Mouse (Mus musculus) MEL (cell line): ENCODE data around the gene Ppm1m. TPM values are rescaled to one million over a fixed set of nuclear protein-coding genes. Genes with fewer than 3 reads are reported as not detected.

ENCODE experiments used
- DNase-seq: peaks from one replicate; pipeline ENCODE4 v3.0.0; 2011; ENCODE audit warnings: low read depth, low spot score
- H3K27ac ChIP-seq: 2 replicates; pipeline ENCODE4 v1.5.1; 2012; ENCODE audit warnings: low read depth, mild to moderate bottlenecking, control low read depth, low read length, moderate library complexity; ENCODE audit not compliant: control insufficient read depth
- H3K27me3 ChIP-seq, 2 experiments: fragments of 150-350 bp in 1 of 2; sonication (generic) in 1 of 2; 2 replicates each; pipeline ENCODE4 v1.6.1; 2012; ENCODE audit warnings: low read length in 2 of 2, mild to moderate bottlenecking in 2 of 2, improper control_type of control experiment in 1 of 2, moderate library complexity in 1 of 2; ENCODE audit not compliant: insufficient read depth in 2 of 2, control insufficient read depth in 1 of 2
- H3K36me3 ChIP-seq, 2 experiments: 2 replicates each; pipeline ENCODE4 v1.6.1; 2012 to 2014; ENCODE audit warnings: low read length in 2 of 2, improper control_type of control experiment in 1 of 2, inconsistent platforms in 1 of 2, mild to moderate bottlenecking in 1 of 2; ENCODE audit not compliant: insufficient read depth in 2 of 2, control insufficient read depth in 1 of 2
- H3K4me1 ChIP-seq, 2 experiments: fragments of 150-350 bp in 1 of 2; sonication (generic) in 1 of 2; 2 replicates each; pipeline ENCODE4 v1.6.1; 2012; ENCODE audit warnings: low read length in 2 of 2, improper control_type of control experiment in 1 of 2, mild to moderate bottlenecking in 1 of 2; ENCODE audit not compliant: insufficient read depth in 2 of 2, control insufficient read depth in 1 of 2
- H3K4me3 ChIP-seq, 2 experiments: fragments of 150-350 bp in 1 of 2; sonication (generic) in 1 of 2; 2 replicates each; pipeline ENCODE4 v1.5.1; 2012; ENCODE audit warnings: low read depth in 2 of 2, low read length in 2 of 2, mild to moderate bottlenecking in 2 of 2, moderate library complexity in 2 of 2, control low read depth in 1 of 2, improper control_type of control experiment in 1 of 2; ENCODE audit not compliant: control insufficient read depth in 1 of 2, insufficient read depth in 1 of 2
- H3K79me2 ChIP-seq: 2 replicates; pipeline ENCODE4 v1.6.1; 2012; ENCODE audit warnings: mild to moderate bottlenecking, low read length, moderate library complexity; ENCODE audit not compliant: control insufficient read depth, poor library complexity, insufficient read depth
- H3K9ac ChIP-seq: 2 replicates; pipeline ENCODE4 v1.6.1; 2012; ENCODE audit warnings: low read depth, mild to moderate bottlenecking, control low read depth, low read length, moderate library complexity; ENCODE audit not compliant: control insufficient read depth, poor library complexity, severe bottlenecking
- H3K9me3 ChIP-seq: fragments of 150-350 bp; sonication (generic); replicated peaks from 2 replicates; pipeline ENCODE4 v1.6.1; 2012; ENCODE audit warnings: mild to moderate bottlenecking, low read length, improper control_type of control experiment, moderate library complexity; ENCODE audit not compliant: insufficient read depth
- CHD1 ChIP-seq: IDR thresholded peaks from 2 replicates; pipeline ENCODE4 v1.6.1; 2012; ENCODE audit warnings: low read depth, mild to moderate bottlenecking, inconsistent platforms, low read length, improper control_type of control experiment
- CHD2 ChIP-seq: IDR thresholded peaks from 2 replicates; pipeline ENCODE4 v1.6.1; 2011; ENCODE audit warnings: low read length, improper control_type of control experiment
- EP300 ChIP-seq, 2 experiments: IDR thresholded peaks; 2 replicates each; pipeline ENCODE4 v1.6.1; 2011; ENCODE audit warnings: improper control_type of control experiment in 2 of 2, low read length in 2 of 2, low read depth in 1 of 2, mild to moderate bottlenecking in 1 of 2
- GABPA ChIP-seq: IDR thresholded peaks from 2 replicates; pipeline ENCODE4 v1.6.1; 2012; ENCODE audit warnings: low read depth, mild to moderate bottlenecking, inconsistent platforms, low read length, improper control_type of control experiment, moderate library complexity
- GATA1 ChIP-seq: IDR thresholded peaks from 2 replicates; pipeline ENCODE4 v1.6.1; 2011; ENCODE audit warnings: low read depth, low read length, improper control_type of control experiment
- KAT2A ChIP-seq: conservative IDR thresholded peaks from 2 replicates; pipeline ENCODE4 v1.6.1; 2012; ENCODE audit warnings: low read depth, low read length, improper control_type of control experiment, inconsistent platforms
- MAZ ChIP-seq: IDR thresholded peaks from 2 replicates; pipeline ENCODE4 v1.6.1; 2012; ENCODE audit warnings: low read depth, mild to moderate bottlenecking, inconsistent platforms, low read length, improper control_type of control experiment
- MYB ChIP-seq: IDR thresholded peaks from 2 replicates; pipeline ENCODE4 v1.6.1; 2011; ENCODE audit warnings: mild to moderate bottlenecking, low read depth, low read length, improper control_type of control experiment
- RAD21 ChIP-seq: IDR thresholded peaks from 2 replicates; pipeline ENCODE4 v1.6.1; 2011; ENCODE audit warnings: mild to moderate bottlenecking, low read depth, low read length, improper control_type of control experiment
- SIN3A ChIP-seq: IDR thresholded peaks from 2 replicates; pipeline ENCODE4 v1.6.1; 2012; ENCODE audit warnings: low read length, improper control_type of control experiment, inconsistent platforms
- SMC3 ChIP-seq: IDR thresholded peaks from 2 replicates; pipeline ENCODE4 v1.6.1; 2011; ENCODE audit warnings: low read depth, low read length, improper control_type of control experiment
- TAL1 ChIP-seq: IDR thresholded peaks from 2 replicates; pipeline ENCODE4 v1.6.1; 2012; ENCODE audit warnings: mild to moderate bottlenecking, inconsistent platforms, low read length, moderate library complexity, mixed read lengths
- TBP ChIP-seq: IDR thresholded peaks from 2 replicates; pipeline ENCODE4 v1.8.0; 2011; ENCODE audit warnings: low read depth, low read length, improper control_type of control experiment
- TCF12 ChIP-seq: IDR thresholded peaks from 2 replicates; pipeline ENCODE4 v1.6.1; 2014; ENCODE audit warnings: low read depth, mild to moderate bottlenecking, inconsistent platforms, low read length, improper control_type of control experiment, moderate library complexity
- USF2 ChIP-seq, 2 experiments: IDR thresholded peaks; 2 replicates each; pipeline ENCODE4 v1.6.1; 2011 to 2012; ENCODE audit warnings: improper control_type of control experiment in 2 of 2, low read length in 2 of 2, borderline replicate concordance in 1 of 2, inconsistent platforms in 1 of 2, low read depth in 1 of 2, mild to moderate bottlenecking in 1 of 2; ENCODE audit not compliant: insufficient read depth in 1 of 2
- ZC3H11A ChIP-seq: IDR thresholded peaks from 2 replicates; pipeline ENCODE4 v1.6.1; 2012; ENCODE audit warnings: low read depth, mild to moderate bottlenecking, inconsistent platforms, low read length, improper control_type of control experiment
- ZKSCAN1 ChIP-seq: IDR thresholded peaks from 2 replicates; pipeline ENCODE4 v1.6.1; 2012; ENCODE audit warnings: low read depth, mild to moderate bottlenecking, inconsistent platforms, low read length, improper control_type of control experiment, moderate library complexity
- ZNF384 ChIP-seq: IDR thresholded peaks from 2 replicates; pipeline ENCODE4 v1.6.1; 2012; ENCODE audit warnings: low read depth, mild to moderate bottlenecking, inconsistent platforms, low read length, improper control_type of control experiment
- polyA plus RNA-seq, 2 experiments: library from polyadenylated mRNA; stranded (reverse) in 1 of 2; unstranded in 1 of 2; fragments of >175 nt in 1 of 2; fragments of >200 nt in 1 of 2; gene quantifications; 2 replicates each; pipeline versions ENCODE4 v1.2.1 to v1.2.4; 2012; ENCODE audit warnings: low replicate concordance in 2 of 2, low read depth in 1 of 2; ENCODE audit not compliant: insufficient read length in 2 of 2, insufficient read depth in 1 of 2, missing spikeins in 1 of 2
- total RNA-seq: library from RNA; depleted of rRNA; stranded (reverse); fragments of 300-350 nt; gene quantifications from 2 replicates; pipeline ENCODE4 v1.2.3, GENCODE M21; 2012

Ppm1m gene
- total and polyA plus RNA-seq, 3 experiments = 34.2 to 47.2 TPM; not detected in 1

DNA sequence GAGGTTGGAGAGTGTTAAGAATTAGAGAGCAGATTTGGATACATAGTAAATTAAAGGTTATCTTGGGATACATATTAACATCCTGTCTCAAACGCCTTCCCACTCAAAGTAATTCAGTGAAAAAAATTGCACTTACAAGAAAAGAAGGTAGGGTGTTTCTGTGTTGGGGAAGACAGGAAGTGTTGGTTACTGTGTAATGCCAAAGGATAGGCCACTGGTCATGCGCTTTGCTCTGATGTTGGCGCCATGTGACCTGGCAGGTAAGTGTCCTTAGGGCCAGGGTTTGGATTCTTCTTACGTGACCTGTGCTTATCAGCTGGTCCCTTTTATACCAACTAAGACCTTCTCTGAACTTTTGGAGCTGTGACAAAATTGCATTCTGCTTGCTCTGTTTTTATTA lies 17.4 kb downstream of the Ppm1m start:
- H3K4me1 ChIP-seq = no peaks in the 10 kb centered on the region
- no peak overlapping the region for H3K27ac ChIP-seq
- TF ChIP-seq CHD2 (no peak), ZC3H11A (no peak), EP300 (IDR thresholded peaks at IDR 0.05; ENCODE audit: low read depth in 1 of 2, low read length in 2 of 2) (no peak), TAL1 (no peak), RAD21 (no peak), USF2 (IDR thresholded peaks at IDR 0.05; ENCODE audit: borderline replicate concordance in 1 of 2, insufficient read depth in 1 of 2, low read depth in 1 of 2, low read length in 2 of 2) (no peak), MYB (no peak), GATA1 (no peak), SMC3 (no peak), TCF12 (no peak), TBP (no peak), CHD1 (no peak), MAZ (no peak), ZKSCAN1 (no peak), GABPA (no peak), SIN3A (no peak), KAT2A (no peak)
- H3K27me3 ChIP-seq = no peaks in the 10 kb centered on the region
- peaks cover 10% of the 10 kb centered on the region for H3K79me2 ChIP-seq
- DNase-seq = no peak
- H3K9me3 ChIP-seq = no peaks in the 10 kb centered on the region
- peaks cover 0 to 60% of the 10 kb centered on the region in 2 experiments; a peak in 2 of 4 replicates for H3K36me3 ChIP-seq
- H3K9ac ChIP-seq = no peak overlapping the region
- H3K4me3 ChIP-seq = no peak overlapping the region

DNA sequence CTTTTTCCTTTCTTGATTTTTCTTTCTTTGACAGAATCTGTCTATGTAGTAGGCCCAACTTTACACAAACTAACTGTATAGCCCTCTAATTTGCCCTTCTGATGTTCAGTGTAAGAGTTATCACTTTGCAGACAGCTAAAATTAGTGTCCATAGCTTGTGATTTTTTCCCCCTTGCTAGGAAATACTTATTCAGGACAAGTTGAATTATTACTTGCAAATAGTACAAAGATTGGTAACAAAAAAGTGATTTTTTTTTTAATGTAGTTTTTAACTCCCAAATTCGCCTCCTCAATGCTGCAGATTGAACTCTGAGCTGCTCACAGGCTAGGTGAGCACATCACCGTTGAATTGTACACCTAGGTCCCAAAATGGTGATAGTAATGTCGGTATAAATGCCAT lies 19.6 kb downstream of the Ppm1m start:
- H3K79me2 ChIP-seq = peaks cover 24% of the 10 kb centered on the region
- H3K27ac ChIP-seq = no peak overlapping the region
- no peak for DNase-seq
- H3K4me1 ChIP-seq = peaks cover 0 to 5% of the 10 kb centered on the region in 2 experiments; a peak in 3 of 4 replicates
- peaks cover 9 to 59% of the 10 kb centered on the region in 2 experiments for H3K36me3 ChIP-seq
- H3K27me3 ChIP-seq = no peaks in the 10 kb centered on the region
- H3K9ac ChIP-seq = no peak overlapping the region
- H3K9me3 ChIP-seq = no peaks in the 10 kb centered on the region
- TF ChIP-seq ZNF384 (peak; percentile 78), GATA1 (no peak)
- H3K4me3 ChIP-seq = no peak overlapping the region
